Mouse (Mus musculus): ENCODE measurements at regions not wholly inside any gene's neighbourhood (a gene's known extent, or its start where the extent isn't known, plus 50 kb on each side); places are given as distances from the start of the nearest gene placed in this dataset.
A peak's percentile ranks its signal among the peaks of the same experiment; 100 is the strongest.

GRCm38 (mm10) chr1:186241112-186241511 is 124.0 kb upstream of the Lyplal1 start:
- TF ChIP-seq CTCF (IDR thresholded peaks at IDR 0.05; ENCODE audit: extremely low read depth, insufficient read depth, low read length) (peak; percentile 14; the same call in 1 of the 2 replicates), POLR2A (IDR thresholded peaks at IDR 0.05; ENCODE audit: extremely low read depth, insufficient read depth, low read length) (no peak)

Data from cortical plate, adult 2 months (tissue).